Mouse (Mus musculus) telencephalon, adult 2 months (tissue): ENCODE measurements at regions not wholly inside any gene's neighbourhood (a gene's known extent, or its start where the extent isn't known, plus 50 kb on each side); places are given as distances from the start of the nearest gene placed in this dataset.
A peak's percentile ranks its signal among the peaks of the same experiment; 100 is the strongest.

Experiments
- DNase-seq: peaks from one replicate; pipeline ENCODE4 v3.0.0-alpha.2; 2011; ENCODE audit warnings: low read depth, low spot score

DNA sequence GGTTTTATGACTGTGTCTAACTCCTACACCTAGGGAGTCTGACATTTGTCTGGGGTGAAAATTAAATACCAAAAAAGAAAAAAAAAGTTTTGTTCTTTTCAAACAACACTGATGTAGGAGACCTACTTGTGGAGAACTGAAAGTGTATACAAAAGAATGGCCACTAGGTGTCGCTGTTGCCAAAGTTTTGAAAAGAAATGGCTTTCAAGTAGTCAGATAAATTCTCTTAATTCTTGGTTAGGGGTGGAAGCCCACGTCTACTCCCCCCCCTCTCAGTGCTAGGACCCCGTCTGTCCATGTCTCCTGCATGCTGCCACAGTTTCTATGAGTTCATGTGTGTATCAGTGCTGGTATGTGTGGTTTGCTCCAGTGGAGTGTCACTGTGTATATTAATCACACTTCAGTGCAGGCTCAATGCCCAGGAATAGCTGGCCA, 100.7 kb upstream of the Spred2 start:
- DNase-seq: no peak

DNA sequence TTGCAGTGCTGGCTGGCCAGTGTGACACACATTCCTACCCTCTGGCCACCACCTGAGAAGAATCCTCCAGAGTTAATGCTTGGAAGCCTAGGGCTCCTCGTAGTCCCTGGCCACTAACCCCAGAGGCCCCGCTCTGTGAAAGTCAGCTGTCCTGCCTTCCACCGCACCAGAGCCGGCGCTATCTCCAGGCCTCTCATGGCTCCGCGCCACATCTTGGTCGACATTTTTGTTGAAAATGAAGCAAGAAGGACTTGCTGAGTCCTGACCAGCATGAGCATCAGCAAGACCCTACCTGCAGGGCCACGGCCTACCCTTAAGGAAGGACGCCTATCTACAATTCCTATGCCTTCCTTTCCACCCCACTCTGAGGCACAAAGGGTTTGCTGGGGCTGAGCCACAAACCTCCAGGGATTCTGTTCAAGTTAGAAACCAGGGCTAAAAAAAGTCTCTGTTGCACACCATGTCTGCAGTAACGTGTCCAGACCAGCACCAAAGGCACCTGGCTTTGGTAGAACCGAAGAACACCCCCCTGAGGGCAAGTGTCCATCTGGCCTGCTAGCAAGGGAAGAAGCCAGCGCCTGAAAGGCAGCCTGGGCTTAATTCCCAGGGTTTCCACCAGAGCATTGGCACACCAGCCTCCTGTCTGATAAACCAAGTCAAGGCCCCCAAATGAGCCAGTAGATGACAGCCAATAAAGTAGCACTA, 97.5 kb upstream of the Spred2 start:
- no peak for DNase-seq

GRCm38 (mm10) chr11:19827996-19828395, 96.2 kb upstream of the Spred2 start:
- DNase-seq: no peak

DNA sequence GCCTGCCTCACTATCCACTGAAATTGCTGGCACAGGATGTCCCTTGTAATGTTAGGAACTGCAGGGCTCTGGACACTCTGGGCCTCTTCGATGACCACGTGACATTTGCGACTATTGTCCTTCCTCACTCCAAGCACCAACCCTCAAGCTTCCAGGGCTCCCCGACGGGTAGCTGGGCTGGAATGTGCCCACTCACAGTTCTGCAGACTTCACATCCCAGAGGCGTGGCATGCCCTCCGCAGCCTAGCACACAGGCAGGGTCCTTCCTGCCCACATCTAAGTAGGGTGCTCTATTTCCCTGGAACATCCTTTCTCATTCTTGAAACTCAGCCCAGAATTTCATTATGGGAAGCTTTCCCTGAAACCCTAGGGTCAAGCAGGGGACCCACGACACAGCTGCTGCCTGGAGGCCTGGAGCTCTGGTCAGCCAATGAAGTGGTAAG, 95.2 kb upstream of the Spred2 start:
- DNase-seq: no peak

DNA sequence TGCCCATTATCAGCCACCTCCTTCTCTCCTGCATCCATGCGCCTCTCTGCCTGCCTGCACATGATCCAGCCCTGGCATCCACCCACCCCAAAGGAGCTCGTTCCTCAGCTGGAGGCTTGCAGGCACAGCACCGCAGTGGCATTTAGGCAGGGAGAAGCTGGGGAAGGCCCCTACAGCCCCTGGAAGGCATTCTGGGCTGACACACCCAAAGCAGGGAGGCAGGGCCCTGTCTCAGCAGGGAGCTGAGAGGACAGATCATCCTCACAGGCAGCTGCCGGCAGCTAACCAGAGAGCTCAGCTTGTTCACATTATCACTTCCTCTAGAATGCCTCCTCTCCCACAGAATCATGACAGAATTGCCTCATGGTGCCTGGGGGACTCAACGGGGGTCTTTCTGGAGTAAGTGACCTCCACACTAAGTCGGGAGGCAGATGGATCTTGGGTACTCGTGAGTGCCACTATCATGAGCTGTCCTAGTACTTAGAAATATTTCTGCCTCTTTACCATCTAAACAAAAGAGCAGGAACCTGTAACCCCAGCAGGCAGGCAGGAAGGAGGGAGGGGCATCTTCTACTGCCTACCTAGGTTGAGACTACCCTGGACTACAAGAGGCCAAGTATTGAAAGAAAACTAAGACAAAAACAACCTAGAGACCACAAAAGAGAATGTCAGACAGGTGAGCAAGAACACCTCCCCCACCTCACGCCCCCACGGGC, 94.5 kb upstream of the Spred2 start:
- no peak for DNase-seq

DNA sequence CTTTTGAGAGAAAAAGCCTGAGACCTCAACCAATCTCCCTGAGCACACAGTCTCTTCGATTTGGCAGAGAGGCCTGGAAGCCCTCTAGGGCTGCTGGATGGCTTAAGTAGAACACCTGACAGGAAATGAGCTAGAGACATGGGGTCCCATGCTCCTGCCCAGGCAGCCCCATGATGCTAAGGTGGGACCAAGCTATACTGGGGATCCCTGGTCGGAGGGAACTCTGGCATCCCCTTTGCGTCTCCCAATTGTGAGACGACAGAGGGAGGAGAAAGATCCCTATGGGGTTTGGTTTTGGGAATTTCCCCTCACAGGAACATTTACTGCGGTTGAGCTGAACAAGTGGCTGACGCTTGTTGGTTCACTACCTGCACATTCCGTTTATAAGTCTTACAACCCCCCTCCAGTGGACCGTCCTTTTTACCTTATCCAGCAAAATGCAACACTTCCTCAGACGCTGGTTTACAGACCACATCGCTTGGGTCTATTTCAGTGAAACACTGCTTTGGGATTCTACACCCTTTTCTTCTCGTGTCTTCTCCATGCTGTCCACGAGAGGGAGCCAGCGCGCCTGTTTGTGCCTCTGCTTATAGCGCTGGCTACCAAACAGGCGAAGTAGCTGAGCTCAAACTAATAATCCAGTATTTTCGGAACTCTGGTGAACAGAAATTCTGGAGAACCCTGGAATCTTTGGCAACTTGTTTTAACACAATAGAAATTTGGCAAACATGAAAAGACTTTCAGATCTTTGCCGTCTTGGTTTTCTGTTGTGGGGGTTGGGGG, 93.7 kb upstream of the Spred2 start:
- DNase-seq: no peak

- DNase-seq: no peak
Observed at GRCm38 (mm10) chr11:19834561-19834960, 89.6 kb upstream of the Spred2 start.

GRCm38 (mm10) chr11:19835221-19835745, 88.9 kb upstream of the Spred2 start:
- DNase-seq: peak; percentile 97

DNA sequence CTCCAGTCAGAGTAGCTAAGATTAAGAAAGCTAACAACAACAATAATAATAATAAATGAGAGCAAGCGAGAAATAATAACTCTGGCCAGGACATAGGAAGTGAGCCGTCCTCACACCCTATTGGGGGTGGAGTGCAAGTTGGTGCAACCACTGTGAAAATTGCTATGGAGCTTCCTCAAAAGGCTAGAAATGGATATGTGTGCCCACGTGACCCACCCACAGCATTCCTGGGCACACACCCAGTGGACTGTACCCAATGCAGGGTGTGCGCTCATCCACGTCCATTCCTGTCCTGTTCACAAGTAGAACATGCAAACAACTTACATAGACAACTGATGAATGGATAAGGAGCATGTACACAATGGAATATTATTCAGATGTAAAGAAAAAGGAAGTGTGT, 85.2 kb upstream of the Spred2 start:
- DNase-seq: no peak

DNA sequence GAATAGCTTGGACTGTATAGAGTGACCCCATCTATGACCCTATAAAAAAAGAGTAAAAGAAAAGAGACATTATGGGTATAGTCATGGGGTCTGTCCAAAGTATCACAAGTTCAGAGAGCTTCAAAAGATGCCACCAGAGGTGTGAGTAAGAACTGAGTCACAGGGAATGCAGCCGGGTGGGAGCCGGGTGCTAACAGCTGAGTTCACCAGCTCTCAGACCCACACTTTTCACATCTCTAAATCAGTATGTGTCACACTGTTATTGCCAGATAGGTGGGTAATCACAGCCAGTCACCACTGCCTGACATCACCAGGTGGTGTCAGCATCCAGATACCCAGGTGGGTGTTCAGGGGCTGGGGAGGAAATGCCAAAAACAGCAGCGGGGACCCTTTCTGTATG, 81.1 kb upstream of the Spred2 start:
- no peak for DNase-seq

DNA sequence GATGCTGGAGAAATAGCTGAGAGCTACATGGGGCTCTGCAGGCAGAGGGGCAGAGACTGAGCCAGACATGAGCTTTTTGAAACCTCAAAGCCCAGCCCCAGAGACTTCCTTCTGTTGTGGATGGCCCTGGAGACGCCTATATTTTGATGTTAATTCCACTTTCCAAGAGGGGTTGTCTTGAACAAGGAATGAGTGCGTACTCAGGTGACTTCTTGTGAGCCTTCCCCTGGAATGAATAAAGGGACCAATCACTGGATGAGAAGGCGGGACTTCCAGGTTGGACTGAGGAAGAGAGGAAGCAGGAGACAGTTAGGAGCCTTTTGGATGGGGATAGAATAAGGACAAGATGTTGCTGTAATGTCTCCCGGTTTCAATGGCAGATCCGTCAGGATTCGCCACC, 76.3 kb upstream of the Spred2 start:
- DNase-seq: no peak

DNA sequence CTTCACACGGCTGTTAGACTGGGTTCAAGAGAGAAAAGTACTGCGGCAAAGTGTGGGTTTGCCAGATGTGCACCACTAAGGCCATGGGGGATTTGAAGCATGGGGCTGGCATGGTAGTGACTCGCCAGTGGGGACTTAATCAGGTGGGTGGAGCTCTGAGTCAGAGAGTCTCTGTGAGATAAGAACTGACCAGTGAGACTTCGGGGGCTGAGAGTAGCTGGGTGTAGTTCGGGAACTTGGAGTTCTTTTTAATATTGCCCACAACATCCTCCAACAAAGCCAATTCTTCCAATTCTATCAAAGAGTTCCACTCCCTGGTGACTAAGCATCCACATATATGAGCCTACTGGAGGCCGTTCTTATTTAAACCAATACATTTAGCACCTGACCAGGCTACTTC, 75.8 kb upstream of the Spred2 start:
- DNase-seq: no peak

GRCm38 (mm10) chr11:19849347-19849811, 74.8 kb upstream of the Spred2 start:
- DNase-seq: no peak

GRCm38 (mm10) chr11:19849844-19850420, 74.2 kb upstream of the Spred2 start:
- DNase-seq: no peak

DNA sequence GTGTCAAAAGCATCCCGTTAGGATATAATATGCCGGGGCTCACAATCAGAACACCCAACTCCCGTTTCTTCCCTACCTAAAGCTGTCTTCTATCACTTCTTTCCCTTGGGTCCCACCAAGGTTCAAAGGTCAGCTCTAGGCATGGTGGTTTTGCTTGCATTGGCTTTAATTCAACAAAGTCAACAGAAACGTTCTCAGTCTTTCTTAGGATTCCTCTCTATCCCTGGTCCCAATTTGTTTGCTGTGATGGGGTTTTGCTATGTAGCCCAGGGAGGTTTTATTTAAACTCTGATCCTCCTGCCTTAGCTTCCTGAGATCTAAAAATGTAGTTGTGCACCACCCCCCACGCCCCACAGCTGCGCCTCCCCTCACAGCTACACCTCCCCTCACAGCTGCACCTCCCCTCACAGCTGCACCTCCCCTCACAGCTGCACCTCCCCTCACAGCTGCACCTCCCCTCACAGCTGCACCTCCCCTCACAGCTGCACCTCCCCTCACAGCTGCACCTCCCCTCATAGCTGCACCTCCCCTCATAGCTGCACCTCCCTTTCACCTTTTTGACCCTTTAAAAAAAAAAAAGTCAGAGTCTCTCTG, 73.1 kb upstream of the Spred2 start:
- no peak for DNase-seq

DNA sequence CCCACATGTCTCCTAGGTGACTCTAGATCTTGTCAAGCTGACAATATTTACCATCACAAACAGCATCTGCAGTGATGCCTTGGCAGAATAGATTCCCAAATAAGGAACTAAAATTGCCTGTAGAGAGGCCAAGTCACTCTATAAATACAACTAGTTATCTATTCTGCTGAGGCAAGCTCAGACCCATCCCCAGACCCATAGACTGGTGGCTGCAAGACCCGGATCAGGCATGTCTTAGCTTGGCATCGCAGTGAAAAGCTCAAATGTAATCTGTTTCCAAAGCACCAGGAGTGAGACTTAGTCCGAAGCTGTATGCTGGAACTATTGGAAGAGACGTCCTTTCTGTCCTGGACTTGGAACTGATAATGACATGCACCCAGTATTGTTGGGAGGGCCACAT, 62.6 kb upstream of the Spred2 start:
- DNase-seq: no peak

DNA sequence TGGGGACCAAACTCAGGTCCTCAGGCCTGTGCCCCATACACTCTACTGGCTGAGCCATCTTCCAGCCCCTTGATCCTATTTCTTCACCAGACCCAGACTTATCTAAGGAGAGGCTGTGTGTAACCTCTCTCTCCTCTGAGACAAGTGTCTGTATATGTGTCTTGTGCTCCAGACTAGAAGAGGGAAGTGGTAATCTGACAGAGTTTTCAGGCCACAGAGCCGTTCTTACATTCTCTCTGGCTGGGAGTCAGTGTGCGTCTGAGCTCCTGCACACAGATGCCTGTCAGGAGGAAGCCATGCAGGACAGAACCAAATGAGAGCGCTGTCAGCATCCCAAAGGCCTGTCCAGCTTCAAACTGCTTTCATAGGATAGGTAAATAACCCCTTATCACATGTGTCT, 60.8 kb upstream of the Spred2 start:
- no peak for DNase-seq

GRCm38 (mm10) chr11:19866262-19866661, 57.9 kb upstream of the Spred2 start:
- no peak for DNase-seq

DNA sequence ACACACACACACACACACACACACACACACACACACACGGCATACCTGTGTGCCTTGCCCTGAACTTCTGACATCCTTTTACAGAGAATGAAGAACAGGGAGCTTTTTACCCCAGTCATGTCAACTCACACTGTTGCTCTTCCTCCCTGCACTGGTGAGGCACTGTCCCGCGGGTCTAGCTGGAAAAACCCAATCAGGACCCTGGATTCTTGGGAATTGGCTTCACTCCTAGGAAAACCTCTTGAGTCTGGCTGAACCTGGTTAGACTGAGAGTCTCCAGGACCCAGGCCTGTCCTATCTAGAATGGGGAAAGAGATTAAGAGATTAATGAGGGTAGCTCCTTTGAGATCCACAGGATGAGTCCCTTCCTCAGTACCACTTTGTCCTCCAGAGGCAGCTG, 54.5 kb upstream of the Spred2 start:
- no peak for DNase-seq

- DNase-seq: no peak
Observed at GRCm38 (mm10) chr11:19870136-19870535, 54.0 kb upstream of the Spred2 start.

DNA sequence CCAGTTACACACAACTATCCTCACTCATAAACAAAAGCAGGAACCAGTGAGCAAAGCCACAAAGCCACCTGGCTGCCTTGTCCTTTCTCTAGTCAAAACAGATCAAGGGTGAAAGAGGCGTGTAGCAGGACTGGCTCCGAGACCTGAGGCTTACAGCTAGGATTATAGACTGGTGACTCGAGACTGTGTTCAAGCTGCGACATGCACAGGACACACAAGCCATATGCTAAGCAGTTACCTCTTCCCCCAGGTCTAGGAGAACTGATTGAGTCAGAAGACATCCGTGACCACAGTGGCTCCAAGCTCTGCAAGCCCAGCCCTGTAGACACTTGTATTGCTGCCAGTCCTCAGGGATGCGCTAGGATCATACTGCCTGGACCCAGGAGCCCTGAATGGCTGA, 50.4 kb upstream of the Spred2 start:
- no peak for DNase-seq
